Mouse (Mus musculus) cortical plate, adult 2 months (tissue): ENCODE measurements around the gene Wdr25.

Experiments used
- CTCF ChIP-seq: fragments of 200-500 bp; IDR thresholded peaks from 2 replicates; pipeline ENCODE4 v1.5.1; 2011; ENCODE audit warnings: mild to moderate bottlenecking, control low read depth, low read length; ENCODE audit not compliant: insufficient read depth; ENCODE audit errors: extremely low read depth
- POLR2A ChIP-seq: fragments of 200-500 bp; IDR thresholded peaks from 2 replicates; pipeline ENCODE4 v1.6.1; 2011; ENCODE audit warnings: mild to moderate bottlenecking, low read length, control low read depth; ENCODE audit not compliant: insufficient read depth; ENCODE audit errors: extremely low read depth

- TF ChIP-seq POLR2A (no peak), CTCF (no peak)
Observed at GRCm38 (mm10) chr12:108858486-108858885, 34.9 kb upstream of the Wdr25 start.
